Comparison of ENCODE assay signal across 8 mouse cellular contexts in genomic region chr13:63815931-63816330, GRCm38 (mm10). TPM values are rescaled to one million over a fixed set of nuclear protein-coding genes. Genes with fewer than 3 reads are reported as not detected.
DNase-seq lines count a peak whose midpoint lies in the region; ATAC-seq and TF ChIP-seq lines count a peak whose summit lies in the region.

No protein-coding gene starts in this region.

- ATAC-seq in hindbrain, embryonic 12.5 days (ENCODE audit: low FRiP score) = no peak
- no peak for ATAC-seq in midbrain, embryonic 16.5 days

- no peak for TF ChIP-seq POLR2A in bone marrow macrophage, adult 2 months (IDR thresholded peaks at IDR 0.05; ENCODE audit: borderline replicate concordance, low read depth, low read length)

- no peaks in the 10 kb centered on the region for H3K27me3 ChIP-seq in hindbrain, embryonic 12.5 days
- H3K27me3 ChIP-seq in midbrain, embryonic 16.5 days (ENCODE audit: control insufficient read depth, insufficient read depth, low read depth, low read length) = no peaks in the 10 kb centered on the region

- H3K9me3 ChIP-seq in hindbrain, embryonic 12.5 days (replicated peaks) = no peaks in the 10 kb centered on the region
- H3K9me3 ChIP-seq in midbrain, embryonic 16.5 days (replicated peaks; ENCODE audit: control insufficient read depth, low read length, poor library complexity, severe bottlenecking) = no peaks in the 10 kb centered on the region

- DNase-seq in kidney, postnatal 14 days = peak; percentile 1
- DNase-seq in kidney, postnatal 25 days = no peak
- no peak for DNase-seq in urinary bladder, postnatal 4 days (ENCODE audit: low spot score in 2 of 2)
- DNase-seq in urinary bladder, postnatal 10 days (ENCODE audit: low spot score) = no peak
- no peak for DNase-seq in gastrocnemius, postnatal 10 days

- H3K4me1 ChIP-seq in bone marrow macrophage, adult 2 months (ENCODE audit: control insufficient read depth, insufficient read depth, low read length) = peaks cover 2% of the 10 kb centered on the region
- peaks cover 13% of the 10 kb centered on the region for H3K4me1 ChIP-seq in hindbrain, embryonic 12.5 days
- peaks cover 16% of the 10 kb centered on the region for H3K4me1 ChIP-seq in midbrain, embryonic 16.5 days (ENCODE audit: control insufficient read depth, insufficient read depth, low read length)

- H3K27ac ChIP-seq in bone marrow macrophage, adult 2 months (ENCODE audit: insufficient read depth, low read depth, low read length) = no peak overlapping the region
- H3K27ac ChIP-seq in hindbrain, embryonic 12.5 days = no peak overlapping the region
- peak overlapping the region; percentile 98 for H3K27ac ChIP-seq in midbrain, embryonic 16.5 days (ENCODE audit: low read length)

- H3K9ac ChIP-seq in hindbrain, embryonic 12.5 days = peak overlapping the region; percentile 72
- peak overlapping the region; percentile 86 for H3K9ac ChIP-seq in midbrain, embryonic 16.5 days (ENCODE audit: low read depth, low read length)

- no peaks in the 10 kb centered on the region for H3K36me3 ChIP-seq in hindbrain, embryonic 12.5 days
- no peaks in the 10 kb centered on the region for H3K36me3 ChIP-seq in midbrain, embryonic 16.5 days (ENCODE audit: control insufficient read depth, insufficient read depth, low read length)

- H3K4me2 ChIP-seq in hindbrain, embryonic 12.5 days (replicated peaks) = peak overlapping the region; percentile 62
- peak overlapping the region; percentile 81 for H3K4me2 ChIP-seq in midbrain, embryonic 16.5 days (ENCODE audit: low read length)

- H3K4me3 ChIP-seq in bone marrow macrophage, adult 2 months (ENCODE audit: insufficient read depth, low read length) = peak overlapping the region; percentile 75
- H3K4me3 ChIP-seq in hindbrain, embryonic 12.5 days = peak overlapping the region; percentile 66
- peak overlapping the region; percentile 75 for H3K4me3 ChIP-seq in midbrain, embryonic 16.5 days (ENCODE audit: low read depth, low read length)

- TF ChIP-seq CTCF in bone marrow macrophage, adult 2 months (IDR thresholded peaks at IDR 0.05; ENCODE audit: low read depth, low read length) = no peak

RNA-seq across cellular contexts. Expression of gene Ercc6l2, which starts 0.9 kb away (rescaled TPM):
- polyA plus RNA-seq in bone marrow macrophage, adult 2 months (2012; ENCODE audit: insufficient read depth, insufficient read length, missing spikeins) = 7.3 and 9.4 TPM in 2 replicates
- 23.9 and 26.0 TPM in 2 replicates for polyA plus RNA-seq in hindbrain, embryonic 12.5 days (2016; fragmentation: Nextera tagmentation; extraction: Ambion mirVana)
- 13.5 and 16.7 TPM in 2 replicates for polyA plus RNA-seq in midbrain, embryonic 16.5 days (2015; fragmentation: Nextera tagmentation; extraction: Ambion mirVana)
- total RNA-seq in gastrocnemius, postnatal 10 days (2021) = 10 to 100 TPM; 15.1 to 16.8 TPM
